Mouse (Mus musculus): ENCODE measurements around the gene Wwp2. TPM values are rescaled to one million over a fixed set of nuclear protein-coding genes. Genes with fewer than 3 reads are reported as not detected.

Wwp2 gene
- total RNA-seq, 2 experiments from 2014 or later = 33.3 to 53.2 TPM

- peak; percentile 94 for ATAC-seq (replicated peaks; ENCODE audit: low FRiP score, low TSS enrichment, poor library complexity, severe bottlenecking)
Observed at GRCm38 (mm10) chr8:107424597-107425229, 11.5 kb upstream of the Wwp2 start, which contains the start of gene Nob1. Gene Nob1, minus strand, starts transcription at chr8:107425051.

DNA sequence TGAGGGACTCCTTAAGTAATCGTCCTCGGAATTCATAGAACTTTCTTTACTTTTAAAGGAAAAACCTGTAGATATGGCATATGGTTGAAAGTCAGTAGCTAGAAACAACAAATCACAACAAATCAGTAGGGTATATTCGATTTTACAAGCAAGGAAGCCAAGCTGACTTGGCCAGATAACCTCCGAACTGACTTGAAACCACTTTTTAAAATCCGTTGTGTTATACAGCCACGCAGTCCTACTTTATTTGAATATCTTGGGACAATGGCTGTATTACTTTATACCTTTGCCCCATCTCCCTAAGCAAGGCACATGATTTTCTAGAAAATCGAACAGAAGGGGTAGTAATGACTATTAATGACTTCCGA lies 11.0 kb upstream of the Wwp2 start:
- peak; percentile 26; the same call in 1 of the 2 replicates for ATAC-seq (replicated peaks; ENCODE audit: low FRiP score, low TSS enrichment, poor library complexity, severe bottlenecking)

DNA sequence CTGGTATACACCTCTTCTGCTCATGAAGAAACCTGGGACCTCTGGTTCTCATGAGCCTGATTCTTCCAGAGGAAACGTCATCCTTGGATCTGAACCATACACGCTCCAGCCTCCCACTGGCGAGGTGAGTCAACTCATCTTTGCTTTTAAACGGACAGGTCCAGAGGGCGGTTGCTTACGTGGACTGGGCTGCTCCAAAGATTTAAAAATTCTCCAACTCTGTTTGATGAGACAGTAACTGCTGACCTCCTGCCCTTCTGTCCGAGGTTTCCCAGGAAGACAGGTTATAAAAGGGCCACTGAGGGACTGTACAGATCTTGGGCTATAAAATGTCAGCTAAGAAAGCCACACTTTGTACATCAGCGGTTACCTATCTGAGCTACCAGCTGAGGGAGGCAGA lies 5.3 kb upstream of the Wwp2 start:
- ATAC-seq (replicated peaks; ENCODE audit: low FRiP score, low TSS enrichment, poor library complexity, severe bottlenecking) = no peak

GRCm38 (mm10) chr8:107435421-107435961 lies 674 bp upstream of the Wwp2 start:
- ATAC-seq (replicated peaks; ENCODE audit: low FRiP score, low TSS enrichment, poor library complexity, severe bottlenecking) = 0 out of 2 replicates have a peak, but pooled peaks have one; percentile 0

- peak; percentile 86 for ATAC-seq (replicated peaks; ENCODE audit: low FRiP score, low TSS enrichment, poor library complexity, severe bottlenecking)
Observed at GRCm38 (mm10) chr8:107436841-107437421, 766 bp downstream of the Wwp2 start.

GRCm38 (mm10) chr8:107437711-107438110 lies 1.5 kb downstream of the Wwp2 start:
- ATAC-seq (replicated peaks; ENCODE audit: low FRiP score, low TSS enrichment, poor library complexity, severe bottlenecking) = no peak

DNA sequence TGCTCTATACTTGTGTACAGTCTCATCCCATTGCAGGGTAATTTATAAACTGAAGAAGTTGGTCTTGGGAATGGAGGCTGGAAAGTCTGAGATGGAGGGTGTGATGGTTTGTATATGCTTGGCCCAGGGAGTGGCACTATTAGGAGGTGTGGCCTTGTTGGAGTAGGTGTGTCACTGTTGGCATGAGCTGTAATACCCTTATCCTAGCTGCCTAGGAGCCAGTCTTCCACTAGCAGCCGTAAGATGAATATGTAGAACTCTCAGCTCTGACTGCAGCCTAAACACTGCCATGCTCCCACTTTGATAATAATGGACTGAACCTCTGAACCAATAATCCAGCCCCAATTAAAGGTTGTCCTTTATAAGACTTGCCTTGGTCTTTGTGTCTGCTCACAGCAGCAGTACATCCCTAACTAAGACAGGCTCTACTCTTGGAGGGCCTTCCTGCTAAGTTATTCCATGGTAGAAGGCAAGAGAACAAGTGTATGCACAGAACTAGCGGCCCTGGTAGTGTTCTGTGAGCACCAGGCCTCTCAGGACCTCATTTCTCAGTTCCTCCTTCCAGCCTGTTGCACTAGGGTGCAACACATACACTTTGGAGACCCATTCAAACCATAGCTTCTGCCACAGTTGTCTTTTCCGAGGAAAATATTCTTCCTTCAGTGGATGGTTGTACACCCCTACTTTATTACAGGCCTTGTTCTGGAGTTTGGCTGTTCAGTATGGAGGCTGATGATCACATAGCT lies 3.9 kb downstream of the Wwp2 start:
- peak; percentile 36; the same call in 1 of the 2 replicates for ATAC-seq (replicated peaks; ENCODE audit: low FRiP score, low TSS enrichment, poor library complexity, severe bottlenecking)

GRCm38 (mm10) chr8:107444626-107445025 lies 8.5 kb downstream of the Wwp2 start:
- no peak for ATAC-seq (replicated peaks; ENCODE audit: low FRiP score, low TSS enrichment, poor library complexity, severe bottlenecking)

DNA sequence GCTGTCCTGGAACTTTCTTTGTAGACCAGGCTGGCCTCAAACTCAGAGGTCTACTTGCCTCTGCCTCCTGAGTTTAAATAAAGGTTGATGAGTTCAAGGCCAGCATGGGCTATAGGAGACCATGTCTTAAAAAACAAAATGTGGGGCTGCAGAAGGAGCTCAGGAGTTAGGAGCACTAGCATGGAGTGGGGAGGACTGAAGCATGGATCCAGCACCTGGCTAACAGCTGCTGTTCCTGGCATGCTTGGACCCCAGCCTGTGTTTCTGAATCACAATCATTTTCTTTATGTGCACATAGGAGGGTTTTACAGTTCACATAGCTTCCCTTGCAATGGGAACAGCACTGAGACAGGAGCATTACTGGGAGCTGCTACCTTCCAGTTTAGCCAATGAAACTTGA lies 11.5 kb downstream of the Wwp2 start:
- no peak for ATAC-seq (replicated peaks; ENCODE audit: low FRiP score, low TSS enrichment, poor library complexity, severe bottlenecking)

DNA sequence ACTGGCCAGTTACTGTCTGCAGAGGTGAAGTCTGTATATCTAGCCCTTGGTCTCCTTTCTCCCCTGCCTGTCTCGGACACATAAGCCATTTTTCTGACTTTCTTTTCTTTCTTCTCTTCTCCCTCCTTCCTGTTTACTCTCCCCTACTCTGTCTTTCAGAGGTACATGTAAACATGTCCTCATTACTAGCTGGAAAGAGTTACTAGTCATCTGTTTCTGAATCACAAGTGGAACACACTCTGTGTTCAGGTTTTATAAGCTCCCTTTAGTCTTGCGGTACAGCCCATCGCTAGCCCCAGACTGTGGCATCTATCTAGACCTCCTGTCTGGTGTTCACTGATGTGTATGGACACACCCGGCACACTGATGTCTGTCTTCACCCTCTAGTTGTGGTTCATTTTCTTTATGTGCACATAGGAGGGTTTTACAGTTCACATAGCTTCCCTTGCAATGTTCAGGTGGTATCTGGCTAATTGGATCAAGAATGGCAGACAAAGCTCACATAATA lies 12.3 kb downstream of the Wwp2 start:
- ATAC-seq (replicated peaks; ENCODE audit: low FRiP score, low TSS enrichment, poor library complexity, severe bottlenecking) = peak; percentile 79

DNA sequence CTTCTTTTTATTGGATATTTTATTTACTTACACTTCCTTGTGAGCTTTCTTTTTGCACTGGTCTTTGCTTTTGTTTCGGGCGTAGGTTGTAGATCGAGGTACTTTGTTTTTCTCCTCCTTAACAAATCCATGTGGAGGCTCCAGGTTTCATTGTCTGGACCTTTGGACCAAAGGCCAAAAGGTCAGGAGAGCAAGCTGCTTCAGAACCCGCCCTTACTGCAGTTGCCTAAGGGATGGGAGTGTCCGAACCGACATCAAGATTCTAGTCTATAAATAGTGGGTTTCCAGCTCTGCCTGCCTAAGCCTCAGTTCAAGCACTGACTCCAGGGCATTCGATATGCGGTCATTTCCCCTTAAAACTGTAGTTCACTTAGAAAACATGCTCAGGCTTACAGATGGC lies 13.0 kb downstream of the Wwp2 start:
- ATAC-seq (replicated peaks; ENCODE audit: low FRiP score, low TSS enrichment, poor library complexity, severe bottlenecking) = no peak

GRCm38 (mm10) chr8:107449655-107450054 lies 13.5 kb downstream of the Wwp2 start:
- no peak for ATAC-seq (replicated peaks; ENCODE audit: low FRiP score, low TSS enrichment, poor library complexity, severe bottlenecking)

- no peak for ATAC-seq (replicated peaks; ENCODE audit: low FRiP score, low TSS enrichment, poor library complexity, severe bottlenecking)
Observed at GRCm38 (mm10) chr8:107451414-107452066, 15.4 kb downstream of the Wwp2 start.

- no peak for ATAC-seq (replicated peaks; ENCODE audit: low FRiP score, low TSS enrichment, poor library complexity, severe bottlenecking)
Observed at GRCm38 (mm10) chr8:107453386-107453785, 17.2 kb downstream of the Wwp2 start.

- peak; percentile 70; the same call in 1 of the 2 replicates for ATAC-seq (replicated peaks; ENCODE audit: low FRiP score, low TSS enrichment, poor library complexity, severe bottlenecking)
Observed at GRCm38 (mm10) chr8:107455268-107455667, 19.1 kb downstream of the Wwp2 start.

GRCm38 (mm10) chr8:107457725-107458124 lies 21.6 kb downstream of the Wwp2 start:
- ATAC-seq (replicated peaks; ENCODE audit: low FRiP score, low TSS enrichment, poor library complexity, severe bottlenecking) = no peak

DNA sequence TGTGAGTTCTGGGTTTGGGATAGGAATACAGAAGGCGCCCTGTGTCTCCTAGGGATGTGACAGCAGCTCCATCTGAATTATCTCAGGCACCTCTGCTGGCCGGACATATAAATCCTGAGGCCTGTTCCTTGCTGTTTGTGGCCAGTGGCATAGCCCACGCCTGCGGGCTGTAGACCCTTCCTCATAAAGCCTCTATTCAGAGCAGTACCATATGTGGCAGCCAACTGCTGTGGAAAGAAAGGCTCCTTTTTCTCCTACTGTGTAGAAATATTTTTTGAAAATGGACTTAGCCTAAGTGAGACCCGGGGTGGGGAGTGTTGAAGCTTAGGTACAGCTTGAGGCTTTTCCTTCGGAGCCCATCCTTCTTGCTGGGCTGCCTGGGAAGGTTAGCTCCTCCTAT lies 22.1 kb downstream of the Wwp2 start:
- ATAC-seq (replicated peaks; ENCODE audit: low FRiP score, low TSS enrichment, poor library complexity, severe bottlenecking) = no peak

- ATAC-seq (replicated peaks; ENCODE audit: low FRiP score, low TSS enrichment, poor library complexity, severe bottlenecking) = no peak
Observed at GRCm38 (mm10) chr8:107462423-107462822, 26.3 kb downstream of the Wwp2 start.

DNA sequence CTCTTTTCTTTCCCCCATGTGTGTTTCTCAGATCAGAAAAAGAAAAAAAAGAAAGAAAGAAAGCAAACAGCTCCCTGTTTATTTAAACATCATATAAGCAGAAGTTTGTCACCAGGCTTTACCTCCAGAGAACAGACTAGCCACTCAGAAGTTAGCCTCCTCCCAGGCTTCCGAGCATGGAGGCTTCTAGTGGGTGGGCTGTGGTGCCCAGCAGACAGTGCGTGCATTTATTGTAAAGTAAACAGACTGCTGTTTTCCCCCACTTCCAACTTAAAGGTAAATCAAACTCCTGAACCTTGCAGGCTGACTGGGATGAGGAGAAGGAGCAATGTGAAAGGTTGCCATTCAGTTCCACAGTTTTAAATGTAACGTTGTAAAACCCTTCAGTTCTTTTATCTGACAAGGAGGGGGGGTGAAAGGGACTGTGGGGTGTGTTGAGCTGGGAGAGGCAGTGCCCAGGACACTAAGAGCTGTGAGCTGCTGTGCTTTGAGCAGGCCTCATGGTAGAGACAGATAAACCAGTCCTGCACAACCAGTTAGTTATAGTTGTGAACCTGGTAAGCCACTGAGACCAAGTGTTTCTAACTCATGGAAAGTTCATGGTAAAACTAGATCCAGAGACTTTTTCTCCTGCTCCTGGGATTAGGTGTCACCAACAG lies 29.3 kb downstream of the Wwp2 start:
- peak; percentile 86 for ATAC-seq (replicated peaks; ENCODE audit: low FRiP score, low TSS enrichment, poor library complexity, severe bottlenecking)
